Mouse (Mus musculus): ENCODE measurements around the gene Ttyh2. TPM values are rescaled to one million over a fixed set of nuclear protein-coding genes. Genes with fewer than 3 reads are reported as not detected.

Ttyh2 gene
- polyA plus RNA-seq, 1 experiment, result 5.8 TPM

DNA sequence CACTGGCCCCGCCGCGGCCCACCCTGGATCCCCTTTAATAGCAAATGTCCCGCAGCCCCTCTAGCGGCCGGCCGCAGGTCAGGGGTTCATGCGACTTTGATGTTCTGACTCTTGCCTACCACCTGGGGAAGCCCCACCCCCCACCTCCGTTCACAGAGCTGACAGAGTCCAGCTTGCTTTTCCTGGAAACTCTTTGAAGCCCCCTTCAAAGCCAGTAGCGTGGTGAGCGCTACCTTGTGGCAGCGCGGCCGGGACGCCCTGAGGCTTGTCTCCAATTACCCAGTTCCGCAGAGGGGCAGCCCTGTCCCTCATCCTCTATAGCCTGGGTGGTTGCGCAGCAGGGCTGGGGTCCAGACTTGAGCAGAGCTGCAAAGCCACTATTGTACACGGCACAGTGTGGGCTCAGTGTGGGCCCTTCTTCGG, 35.5 kb upstream of the Ttyh2 start:
- Histone ChIP-seq H3K36me3 (replicated peaks; ENCODE audit: low read length) (no peaks in the 10 kb centered on the region), H3K9me3 (peaks cover 3% of the 10 kb centered on the region; the same call in 1 of the 2 replicates), H3K4me3 (replicated peaks) (no peak overlapping the region), H3K4me1 (peaks cover 24% of the 10 kb centered on the region), H3K27me3 (replicated peaks) (peaks cover 75% of the 10 kb centered on the region)
- TF ChIP-seq GATA1 (IDR thresholded peaks at IDR 0.05; ENCODE audit: borderline replicate concordance, low read length), result no peak

DNA sequence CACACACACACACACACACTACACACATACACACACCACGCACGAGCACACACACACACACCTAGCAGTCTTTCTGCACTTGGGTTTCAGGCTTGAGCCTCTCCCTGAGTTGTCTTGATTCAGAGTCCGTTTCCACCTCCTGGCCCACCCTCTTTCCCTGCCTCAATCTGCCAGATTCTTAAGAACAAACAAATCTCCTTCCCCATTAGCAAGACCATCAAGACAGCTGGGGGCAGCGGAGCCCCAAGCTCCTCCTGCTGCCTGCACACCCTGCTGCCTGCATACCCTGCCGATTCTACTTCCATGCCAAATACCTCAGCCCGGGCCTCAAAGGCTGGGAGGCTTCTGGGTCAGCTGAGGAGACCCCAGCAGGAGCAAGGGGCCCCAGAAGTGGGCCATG, 34.6 kb upstream of the Ttyh2 start:
- no peak for TF ChIP-seq FLI1 (IDR thresholded peaks at IDR 0.05; ENCODE audit: low read length)
- no peak for TF ChIP-seq GATA1 (IDR thresholded peaks at IDR 0.05; ENCODE audit: borderline replicate concordance, low read length)
- Histone ChIP-seq H3K4me3 (replicated peaks) (no peak overlapping the region), H3K4me1 (peaks cover 22% of the 10 kb centered on the region), H3K9me3 (peaks cover 5% of the 10 kb centered on the region; the same call in 1 of the 2 replicates), H3K27me3 (replicated peaks) (peaks cover 67% of the 10 kb centered on the region), H3K36me3 (replicated peaks; ENCODE audit: low read length) (no peaks in the 10 kb centered on the region)

DNA sequence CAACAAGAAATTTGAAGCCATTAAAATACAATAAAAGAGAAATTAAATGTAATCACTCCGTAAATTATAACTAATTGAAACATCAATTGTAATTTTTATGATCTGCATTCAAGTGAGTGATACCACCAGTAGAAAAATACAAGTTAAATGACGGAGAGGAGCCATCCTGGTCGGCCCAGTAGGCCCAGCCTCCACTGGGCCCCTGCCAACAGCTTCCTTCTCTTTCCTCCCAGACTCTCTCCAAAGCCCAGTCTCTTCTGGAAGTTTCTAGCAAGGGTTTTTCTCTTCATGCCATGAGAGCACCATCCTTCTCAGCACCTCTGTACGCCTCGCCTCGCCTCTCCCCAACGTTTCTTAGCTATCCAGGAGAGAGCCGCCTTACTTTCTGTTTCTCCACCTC, 34.1 kb upstream of the Ttyh2 start:
- peaks cover 9% of the 10 kb centered on the region for H3K9me3 ChIP-seq
- H3K4me3 ChIP-seq (replicated peaks), result no peak overlapping the region
- H3K36me3 ChIP-seq (replicated peaks; ENCODE audit: low read length), result no peaks in the 10 kb centered on the region
- TF ChIP-seq GATA1 (IDR thresholded peaks at IDR 0.05; ENCODE audit: borderline replicate concordance, low read length), result no peak
- no peak for TF ChIP-seq FLI1 (IDR thresholded peaks at IDR 0.05; ENCODE audit: low read length)
- H3K27me3 ChIP-seq (replicated peaks), result peaks cover 64% of the 10 kb centered on the region
- H3K4me1 ChIP-seq, result peaks cover 17% of the 10 kb centered on the region

DNA sequence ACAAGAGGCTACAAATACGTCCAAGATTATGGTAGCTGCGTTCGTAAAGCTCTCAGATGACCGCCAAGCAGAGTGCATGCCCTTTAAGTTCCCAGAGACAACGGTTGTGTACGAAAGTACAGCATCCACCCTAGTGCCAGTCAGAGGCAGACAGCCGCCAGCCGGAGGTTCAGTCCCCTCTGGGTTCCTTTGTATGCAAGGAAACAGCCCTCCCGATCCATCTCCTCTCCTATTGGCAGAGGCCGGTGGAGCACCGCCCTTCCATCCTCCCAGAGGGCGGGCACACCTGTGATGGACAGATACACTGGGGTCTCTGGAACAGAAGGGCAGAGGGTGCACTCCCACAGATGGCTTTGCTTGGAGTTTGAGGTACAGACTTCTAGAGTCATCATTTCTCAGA, 33.0 kb upstream of the Ttyh2 start:
- TF ChIP-seq FLI1 (IDR thresholded peaks at IDR 0.05; ENCODE audit: low read length), result no peak
- no peak for TF ChIP-seq GATA1 (IDR thresholded peaks at IDR 0.05; ENCODE audit: borderline replicate concordance, low read length)
- no peak overlapping the region for H3K4me3 ChIP-seq (replicated peaks)
- peaks cover 63% of the 10 kb centered on the region for H3K27me3 ChIP-seq (replicated peaks)
- peaks cover 7% of the 10 kb centered on the region for H3K4me1 ChIP-seq
- H3K36me3 ChIP-seq (replicated peaks; ENCODE audit: low read length), result no peaks in the 10 kb centered on the region
- peaks cover 19% of the 10 kb centered on the region for H3K9me3 ChIP-seq

DNA sequence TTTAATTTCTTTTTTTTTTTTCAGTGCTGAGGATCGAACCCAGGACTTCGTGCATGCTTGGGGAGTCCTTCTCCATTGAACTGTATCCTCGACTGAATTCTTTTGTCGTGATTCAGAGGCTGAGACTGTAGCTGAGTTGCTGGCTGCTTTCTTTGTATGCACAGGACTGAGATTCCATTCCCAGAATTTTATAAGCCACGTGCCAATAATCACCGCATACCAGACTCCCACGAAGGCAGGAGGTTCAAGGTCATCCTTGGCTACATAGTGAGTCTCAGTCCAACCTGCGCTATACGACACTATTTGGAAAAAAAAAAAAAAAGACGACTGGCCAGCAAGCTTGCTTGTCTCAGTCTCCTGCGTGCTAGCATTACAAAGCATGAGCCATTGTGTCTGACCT, 32.3 kb upstream of the Ttyh2 start:
- Histone ChIP-seq H3K4me3 (replicated peaks) (no peak overlapping the region), H3K9me3 (peaks cover 20% of the 10 kb centered on the region), H3K4me1 (no peaks in the 10 kb centered on the region; the same call in 1 of the 2 replicates), H3K27me3 (replicated peaks) (peaks cover 56% of the 10 kb centered on the region), H3K36me3 (replicated peaks; ENCODE audit: low read length) (no peaks in the 10 kb centered on the region)
- TF ChIP-seq GATA1 (IDR thresholded peaks at IDR 0.05; ENCODE audit: borderline replicate concordance, low read length) (no peak), FLI1 (IDR thresholded peaks at IDR 0.05; ENCODE audit: low read length) (no peak)

DNA sequence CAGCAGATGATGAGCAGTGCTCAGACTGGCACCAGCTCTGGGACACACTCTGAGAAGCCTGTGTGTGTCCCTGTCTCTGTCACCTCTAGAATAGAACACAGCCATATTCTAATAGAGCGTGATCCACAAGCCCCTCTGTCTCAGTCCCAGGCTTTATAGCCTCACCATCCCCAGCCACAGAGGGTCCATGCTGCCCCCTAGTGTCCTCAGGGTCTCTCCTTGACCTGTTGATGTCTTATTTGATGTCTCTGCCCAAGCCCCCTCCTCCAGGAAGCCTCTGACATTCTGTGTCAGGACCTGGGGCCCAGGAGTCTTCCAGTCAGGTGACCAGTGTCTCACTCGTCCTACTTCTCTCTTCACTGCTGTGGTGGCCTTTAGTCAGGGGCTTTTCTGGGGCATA, 31.1 kb upstream of the Ttyh2 start:
- Histone ChIP-seq H3K4me3 (replicated peaks) (no peak overlapping the region), H3K27me3 (replicated peaks) (peaks cover 45% of the 10 kb centered on the region), H3K9me3 (peaks cover 20% of the 10 kb centered on the region), H3K36me3 (replicated peaks; ENCODE audit: low read length) (no peaks in the 10 kb centered on the region), H3K4me1 (no peaks in the 10 kb centered on the region)
- TF ChIP-seq FLI1 (IDR thresholded peaks at IDR 0.05; ENCODE audit: low read length) (no peak), GATA1 (IDR thresholded peaks at IDR 0.05; ENCODE audit: borderline replicate concordance, low read length) (no peak)

DNA sequence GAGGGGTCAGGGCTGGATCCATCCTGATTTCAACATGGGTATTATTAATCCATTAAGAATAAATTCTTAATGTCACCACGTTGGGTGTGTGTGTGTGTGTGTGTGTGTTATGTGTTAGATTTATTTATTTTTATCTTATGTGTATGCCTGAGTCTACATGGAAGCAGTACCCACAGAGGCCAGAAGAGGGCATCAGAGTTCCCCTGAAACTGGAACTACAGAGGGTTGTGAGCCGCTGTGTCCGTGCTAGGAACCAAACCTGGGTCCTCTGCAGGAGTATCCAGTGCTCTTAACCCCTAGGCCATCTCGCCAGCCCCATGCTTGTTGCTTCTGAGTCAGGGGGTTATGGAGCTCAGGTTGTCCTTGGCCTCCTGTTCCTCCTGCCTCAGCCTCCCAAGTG, 25.7 kb upstream of the Ttyh2 start:
- Histone ChIP-seq H3K27me3 (replicated peaks) (peaks cover 9% of the 10 kb centered on the region), H3K9me3 (peaks cover 23% of the 10 kb centered on the region), H3K4me3 (replicated peaks) (no peak overlapping the region), H3K36me3 (replicated peaks; ENCODE audit: low read length) (no peaks in the 10 kb centered on the region), H3K4me1 (peaks cover 31% of the 10 kb centered on the region)
- TF ChIP-seq GATA1 (IDR thresholded peaks at IDR 0.05; ENCODE audit: borderline replicate concordance, low read length) (no peak), FLI1 (IDR thresholded peaks at IDR 0.05; ENCODE audit: low read length) (no peak)

DNA sequence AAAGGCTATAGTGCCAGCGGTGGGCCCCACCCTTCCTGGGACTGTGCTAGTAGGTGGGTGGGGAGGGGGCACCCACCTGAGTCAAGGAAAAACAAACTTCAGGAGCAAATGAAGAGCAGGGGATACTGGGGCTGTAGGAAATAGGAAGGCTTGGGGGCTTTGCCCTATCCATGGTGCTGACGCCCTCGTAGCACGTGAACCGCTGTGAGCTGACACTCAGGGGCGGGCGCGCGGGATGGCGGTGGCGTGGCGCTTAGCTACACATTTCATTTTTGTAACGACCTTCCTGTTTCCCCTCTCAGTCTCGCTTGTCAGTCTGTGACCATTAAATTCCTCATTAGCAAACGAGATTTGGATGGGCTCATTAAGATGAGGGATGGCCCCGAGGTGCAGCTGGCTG, 22.7 kb upstream of the Ttyh2 start:
- Histone ChIP-seq H3K27me3 (replicated peaks) (peaks cover 4% of the 10 kb centered on the region), H3K36me3 (replicated peaks; ENCODE audit: low read length) (no peaks in the 10 kb centered on the region), H3K4me1 (peaks cover 59% of the 10 kb centered on the region), H3K9me3 (peaks cover 6% of the 10 kb centered on the region; the same call in 1 of the 2 replicates), H3K4me3 (replicated peaks) (peak overlapping the region; percentile 78)
- TF ChIP-seq GATA1 (IDR thresholded peaks at IDR 0.05; ENCODE audit: borderline replicate concordance, low read length) (no peak), FLI1 (IDR thresholded peaks at IDR 0.05; ENCODE audit: low read length) (no peak)

DNA sequence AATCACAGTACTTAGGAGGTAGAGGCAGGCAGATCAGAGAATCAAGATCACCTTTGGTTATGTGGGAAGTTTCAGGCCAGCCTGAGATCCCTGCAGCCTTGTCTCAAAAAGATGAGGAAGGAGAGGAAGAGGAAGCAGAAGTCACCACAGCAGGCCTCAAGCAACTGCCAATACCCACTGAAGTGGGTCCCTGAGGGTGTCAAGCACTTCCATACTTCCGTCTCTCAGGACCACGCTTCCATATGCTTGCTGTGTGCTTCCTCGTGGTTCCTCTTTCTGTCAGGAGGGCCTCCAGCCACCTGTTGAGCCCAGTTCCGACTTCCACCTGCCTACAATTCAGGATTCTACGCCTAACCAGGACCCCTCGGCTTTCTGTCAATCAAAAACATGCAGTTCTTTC, 21.6 kb upstream of the Ttyh2 start:
- TF ChIP-seq FLI1 (IDR thresholded peaks at IDR 0.05; ENCODE audit: low read length) (no peak), GATA1 (IDR thresholded peaks at IDR 0.05; ENCODE audit: borderline replicate concordance, low read length) (no peak)

DNA sequence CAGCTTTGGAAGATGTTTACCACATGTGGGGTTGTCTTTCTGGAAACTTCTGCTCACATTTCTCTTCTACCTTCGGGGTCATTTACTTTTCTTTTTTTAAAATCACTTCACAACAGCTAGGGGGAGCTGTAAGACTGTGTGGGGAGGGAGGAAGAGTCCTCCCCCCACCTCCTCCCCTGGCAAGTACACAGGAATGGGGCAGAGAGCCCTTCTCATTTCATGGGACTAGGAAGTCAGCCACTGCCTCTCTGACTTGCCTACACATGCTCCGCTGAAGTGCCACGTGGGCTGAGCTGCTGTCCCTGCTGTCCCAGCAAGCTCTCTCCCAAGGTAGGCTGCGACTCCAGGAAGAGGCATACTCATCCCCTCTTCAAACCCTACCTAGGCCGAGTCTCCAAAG, 20.7 kb upstream of the Ttyh2 start:
- H3K4me1 ChIP-seq, result peaks cover 66% of the 10 kb centered on the region
- peak overlapping the region; percentile 76 for H3K4me3 ChIP-seq (replicated peaks)
- no peak for TF ChIP-seq FLI1 (IDR thresholded peaks at IDR 0.05; ENCODE audit: low read length)
- no peak for TF ChIP-seq GATA1 (IDR thresholded peaks at IDR 0.05; ENCODE audit: borderline replicate concordance, low read length)
- H3K9me3 ChIP-seq, result peaks cover 6% of the 10 kb centered on the region; the same call in 1 of the 2 replicates
- H3K27me3 ChIP-seq (replicated peaks), result peaks cover 5% of the 10 kb centered on the region
- no peaks in the 10 kb centered on the region for H3K36me3 ChIP-seq (replicated peaks; ENCODE audit: low read length)

More for the DNA sequence above, 21.6 kb upstream of the Ttyh2 start:
- H3K27me3 ChIP-seq (replicated peaks), result peaks cover 5% of the 10 kb centered on the region
- H3K4me1 ChIP-seq, result peaks cover 66% of the 10 kb centered on the region
- H3K4me3 ChIP-seq (replicated peaks), result no peak overlapping the region
- peaks cover 6% of the 10 kb centered on the region; the same call in 1 of the 2 replicates for H3K9me3 ChIP-seq
- no peaks in the 10 kb centered on the region for H3K36me3 ChIP-seq (replicated peaks; ENCODE audit: low read length)

All from megakaryocyte, embryonic 14.5 days (primary cell).